Mouse (Mus musculus) limb, embryonic 14.5 days (tissue): ENCODE measurements around the gene Hist1h2br. TPM values are rescaled to one million over a fixed set of nuclear protein-coding genes. Genes with fewer than 3 reads are reported as not detected.
A peak's percentile ranks its signal among the peaks of the same experiment; 100 is the strongest.
"Not testable (repeated sequence)": the region's sequence is repeated elsewhere in the genome, so short reads cannot be mapped to it uniquely, and the experiment has no call there.

Source experiments
- ATAC-seq: fragments of 200-750 bp; cut with Nextera tagmentation; 2 replicates; pipeline ENCODE4 v1.8.0; 2017; ENCODE audit warnings: low read depth, moderate number of reproducible peaks, moderate TSS enrichment; ENCODE audit not compliant: low FRiP score
- DNase-seq: peaks from one replicate; pipeline ENCODE4 v3.0.0-alpha.2; 2015; ENCODE audit warnings: low spot score
- H3K27ac ChIP-seq: fragments of 300-500 bp; sonication (generic); replicated peaks from 2 replicates; pipeline ENCODE4 v1.5.1; 2014; ENCODE audit warnings: low read depth, mild to moderate bottlenecking, low read length, moderate library complexity, mixed read lengths
- H3K27me3 ChIP-seq: fragments of 300-500 bp; sonication (generic); 2 replicates; pipeline ENCODE4 v1.6.1; 2014; ENCODE audit warnings: low read length, mixed read lengths; ENCODE audit not compliant: control insufficient read depth, insufficient read depth
- H3K36me3 ChIP-seq: fragments of 300-500 bp; sonication (generic); 2 replicates; pipeline ENCODE4 v1.6.1; 2014; ENCODE audit warnings: mild to moderate bottlenecking, low read length, moderate library complexity, mixed read lengths; ENCODE audit not compliant: control insufficient read depth, insufficient read depth
- H3K4me1 ChIP-seq: fragments of 300-500 bp; sonication (generic); 2 replicates; pipeline ENCODE4 v1.6.1; 2014; ENCODE audit warnings: antibody characterized with exemption, low read length, mixed read lengths; ENCODE audit not compliant: control insufficient read depth, insufficient read depth
- H3K4me2 ChIP-seq: fragments of 300-500 bp; sonication (generic); replicated peaks from 2 replicates; pipeline ENCODE4 v1.6.1; 2014; ENCODE audit warnings: low read depth, mild to moderate bottlenecking, low read length, moderate library complexity; ENCODE audit not compliant: severe bottlenecking
- H3K4me3 ChIP-seq: fragments of 300-500 bp; sonication (generic); replicated peaks from 2 replicates; pipeline ENCODE4 v1.5.1; 2014; ENCODE audit warnings: low read length
- H3K9ac ChIP-seq: fragments of 300-500 bp; sonication (generic); 2 replicates; pipeline ENCODE4 v1.6.1; 2014; ENCODE audit warnings: mild to moderate bottlenecking, low read depth, low read length, moderate library complexity; ENCODE audit not compliant: severe bottlenecking
- H3K9me3 ChIP-seq: fragments of 300-500 bp; sonication (generic); 2 replicates; pipeline ENCODE4 v1.6.1; 2016; ENCODE audit warnings: low read length; ENCODE audit not compliant: control insufficient read depth
- POLR2A ChIP-seq: fragments of 200-500 bp; IDR thresholded peaks from 2 replicates; pipeline ENCODE4 v1.8.0; 2012; ENCODE audit warnings: inconsistent platforms, mild to moderate bottlenecking, moderate library complexity, borderline replicate concordance; ENCODE audit not compliant: insufficient read depth, insufficient read length; ENCODE audit errors: extremely low read depth
- WGBS: fragments of 180-500 bp; shearing (Covaris S2); extraction: QIAGEN DNeasy Blood & Tissue Kit; methylation state at CpG from one replicate; pipeline ENCODE4 v1.1.7; 2014; 5-methylcytosine and 5-hydroxymethylcytosine counted together
- polyA plus RNA-seq, 2 experiments: library from polyadenylated mRNA; depleted of rRNA in 1 of 2; stranded (reverse) in 1 of 2; unstranded in 1 of 2; fragments of >200 nt; fragmentation: Nextera tagmentation in 1 of 2; extraction: Ambion mirVana in 1 of 2; gene quantifications; 2 replicates each; pipeline versions ENCODE4 v1.2.1 to v1.2.3; 2012 to 2014

The Hist1h2br gene
- polyA plus RNA-seq, 2 experiments, result 7.1 to 19.2 TPM

DNA sequence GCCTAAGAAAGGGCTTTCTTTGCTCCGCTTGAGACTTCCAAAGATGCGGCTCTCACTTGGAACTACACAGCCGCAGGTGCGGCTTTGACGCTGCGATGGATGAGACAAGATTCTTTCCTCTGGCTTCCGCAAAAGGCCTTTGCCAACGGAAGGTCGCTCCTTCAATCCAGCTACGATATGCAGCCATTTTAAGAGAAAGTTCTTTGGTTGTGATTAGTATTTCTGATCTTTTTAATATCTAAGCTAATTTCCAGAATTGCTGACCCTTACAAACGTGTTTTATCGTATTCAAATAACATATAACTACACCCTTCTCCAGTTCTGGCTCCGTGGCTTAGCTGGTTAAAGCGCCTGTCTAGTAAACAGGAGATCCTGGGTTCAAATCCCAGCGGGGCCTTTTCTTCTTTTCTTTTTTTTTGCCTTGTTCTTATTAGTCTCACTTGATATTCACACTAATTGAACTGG lies 22.2 kb downstream of the Hist1h2br start:
- Histone ChIP-seq H3K36me3 (no peaks in the 10 kb centered on the region), H3K9me3 (no peaks in the 10 kb centered on the region), H3K9ac (0 out of 2 replicates have a peak overlapping the region, but pooled peaks have one; percentile 25), H3K27ac (no peak overlapping the region), H3K4me3 (peak overlapping the region; percentile 39), H3K4me1 (no peaks in the 10 kb centered on the region), H3K4me2 (peak overlapping the region; percentile 51), H3K27me3 (no peaks in the 10 kb centered on the region)
- TF ChIP-seq POLR2A, result no peak
- ATAC-seq, result no peak
- WGBS, result 2% methylated on average over 15 of the region's 15 CpGs
- peak; percentile 77 for DNase-seq

DNA sequence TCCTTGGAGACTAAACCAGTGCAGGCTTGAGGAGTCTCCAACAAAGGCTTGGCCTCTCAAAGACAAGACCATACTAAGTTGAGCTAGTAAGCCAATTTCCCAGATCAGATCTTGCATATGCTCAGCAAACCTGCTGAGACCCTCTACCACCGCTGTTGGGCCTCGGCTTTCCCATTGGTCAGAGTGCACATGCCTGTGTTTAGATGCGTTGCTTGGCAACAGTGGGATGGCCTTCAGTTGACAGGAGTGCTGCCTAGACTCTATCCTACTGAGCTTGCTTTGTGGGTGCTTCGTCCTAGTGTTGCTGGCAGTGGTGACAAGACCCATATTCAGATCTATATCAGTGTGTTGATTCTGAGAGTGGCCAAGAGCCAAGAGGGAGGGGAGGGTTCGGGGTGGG lies 28.1 kb downstream of the Hist1h2br start:
- no peaks in the 10 kb centered on the region for H3K27me3 ChIP-seq
- TF ChIP-seq POLR2A, result no peak
- H3K27ac ChIP-seq, result no peak overlapping the region
- H3K36me3 ChIP-seq, result no peaks in the 10 kb centered on the region
- H3K9ac ChIP-seq, result no peak overlapping the region
- 27% methylated on average over 5 of the region's 5 CpGs for WGBS
- ATAC-seq (no peak), DNase-seq (no peak)
- no peak overlapping the region for H3K4me2 ChIP-seq
- H3K9me3 ChIP-seq, result no peaks in the 10 kb centered on the region
- H3K4me3 ChIP-seq, result no peak overlapping the region
- no peaks in the 10 kb centered on the region for H3K4me1 ChIP-seq

DNA sequence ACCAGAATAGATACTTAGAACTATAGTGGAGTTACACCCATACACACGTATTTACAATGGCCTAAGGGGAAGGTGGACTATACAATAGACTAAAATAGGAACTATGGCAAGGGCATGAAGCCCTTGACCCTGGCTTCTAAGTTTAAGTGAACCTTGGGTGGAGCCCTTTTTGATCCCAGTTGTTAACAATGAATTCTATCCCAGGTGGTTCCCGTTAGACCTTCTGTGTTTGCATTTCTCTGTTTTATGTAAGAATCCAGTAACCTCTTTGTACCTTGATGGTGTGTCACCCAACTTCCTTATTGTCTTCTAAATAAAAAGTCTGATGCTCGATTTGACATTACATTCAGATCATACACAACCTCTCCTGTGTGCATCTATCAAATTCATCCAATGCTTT lies 32.0 kb downstream of the Hist1h2br start:
- not testable (repeated sequence) for H3K9ac ChIP-seq, H3K4me2 ChIP-seq, H3K27ac ChIP-seq, H3K27me3 ChIP-seq, H3K36me3 ChIP-seq, ATAC-seq, H3K4me1 ChIP-seq, H3K9me3 ChIP-seq, DNase-seq, H3K4me3 ChIP-seq
- WGBS, result 75% methylated on average over 3 of the region's 3 CpGs

DNA sequence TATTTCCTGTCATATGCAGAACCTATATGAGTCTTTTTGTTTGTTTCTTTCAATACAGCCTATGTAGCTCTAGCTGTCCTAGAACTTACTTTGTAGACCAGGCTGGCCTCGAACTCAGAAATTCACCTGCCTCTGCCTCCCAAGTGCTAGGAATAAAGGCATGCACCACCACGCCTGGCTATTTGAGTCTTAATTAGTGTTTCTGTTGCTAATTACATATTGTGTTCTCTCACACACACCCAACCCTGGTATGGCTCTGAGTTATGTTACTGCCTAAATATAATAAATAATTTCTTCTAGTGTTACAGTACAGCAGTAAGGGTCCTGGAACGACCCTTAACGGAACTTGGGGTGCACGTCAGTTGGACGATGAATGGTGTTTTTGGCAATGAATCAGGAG lies 47.2 kb downstream of the Hist1h2br start:
- Histone ChIP-seq H3K4me2 (no peak overlapping the region), H3K4me1 (no peaks in the 10 kb centered on the region), H3K9me3 (no peaks in the 10 kb centered on the region), H3K27ac (no peak overlapping the region), H3K36me3 (no peaks in the 10 kb centered on the region), H3K27me3 (no peaks in the 10 kb centered on the region), H3K4me3 (no peak overlapping the region), H3K9ac (no peak overlapping the region)
- 82% methylated on average over 6 of the region's 6 CpGs for WGBS
- ATAC-seq (no peak), DNase-seq (no peak)
- TF ChIP-seq POLR2A, result no peak

DNA sequence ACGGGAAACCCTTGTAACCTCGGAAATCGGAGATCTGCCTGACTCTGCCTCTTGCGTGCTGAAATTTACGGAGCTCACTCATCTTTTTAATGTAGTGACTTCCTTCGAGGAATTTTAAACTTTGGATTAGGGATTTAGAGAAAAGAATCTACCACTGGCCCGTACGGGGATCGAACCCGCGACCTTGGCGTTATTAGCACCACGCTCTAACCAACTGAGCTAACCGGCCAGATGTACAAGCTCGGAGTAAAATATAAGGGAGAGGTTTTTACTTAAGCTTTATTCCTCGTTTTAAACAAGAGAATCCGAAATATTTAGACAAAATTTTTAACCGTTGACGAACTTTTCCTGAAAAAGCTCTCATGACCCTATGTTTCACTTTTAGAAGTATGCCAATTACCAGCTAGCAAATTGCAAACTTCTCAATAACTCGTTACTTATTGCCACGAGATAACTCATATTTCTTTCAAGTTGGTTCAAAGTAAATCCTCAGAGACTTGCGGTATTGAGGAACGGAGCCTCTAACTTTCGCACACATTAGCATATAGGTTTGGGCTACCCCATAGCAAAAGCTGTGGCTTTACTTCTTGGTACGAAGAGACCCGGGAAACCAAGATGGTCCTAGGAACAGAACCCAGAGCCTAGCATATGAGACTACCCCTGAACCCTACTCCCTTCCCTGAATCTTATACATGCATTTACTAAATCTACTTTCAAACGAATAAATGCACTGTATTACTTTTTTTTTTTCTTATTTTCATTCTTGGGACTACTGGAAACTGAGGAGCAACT lies 48.5 kb downstream of the Hist1h2br start:
- H3K27ac ChIP-seq, result no peak overlapping the region

More for the DNA sequence above, 48.5 kb downstream of the Hist1h2br start:
- peak overlapping the region; percentile 22; the same call in 1 of the 2 replicates for H3K4me2 ChIP-seq
- H3K9me3 ChIP-seq, result no peaks in the 10 kb centered on the region
- 3% methylated on average over 27 of the region's 27 CpGs for WGBS
- peak; percentile 58 for DNase-seq
- H3K4me1 ChIP-seq, result no peaks in the 10 kb centered on the region
- no peak overlapping the region for H3K9ac ChIP-seq
- H3K27me3 ChIP-seq, result no peaks in the 10 kb centered on the region
- no peak for ATAC-seq
- H3K36me3 ChIP-seq, result no peaks in the 10 kb centered on the region
- peak overlapping the region; percentile 31 for H3K4me3 ChIP-seq
- TF ChIP-seq POLR2A, result no peak
